Mouse (Mus musculus) lung, embryonic 14.5 days (tissue): ENCODE measurements at regions not wholly inside any gene's neighbourhood (a gene's known extent, or its start where the extent isn't known, plus 50 kb on each side); places are given as distances from the start of the nearest gene placed in this dataset.

Experiments used
- ATAC-seq: fragments of 200-750 bp; cut with Nextera tagmentation; 2 replicates; pipeline ENCODE4 v1.8.0; 2017; ENCODE audit warnings: mild to moderate bottlenecking, moderate TSS enrichment, moderate library complexity; ENCODE audit not compliant: insufficient read depth
- DNase-seq: peaks from one replicate; pipeline ENCODE4 v3.0.0-alpha.2; 2015
- H3K27ac ChIP-seq: fragments of 300-500 bp; sonication (generic); 2 replicates; pipeline ENCODE4 v1.5.1; 2014; ENCODE audit warnings: low read depth, mild to moderate bottlenecking, moderate library complexity
- H3K27me3 ChIP-seq: fragments of 300-500 bp; sonication (generic); 2 replicates; pipeline ENCODE4 v1.6.1; 2014; ENCODE audit warnings: low read length, control low read depth; ENCODE audit not compliant: insufficient read depth
- H3K36me3 ChIP-seq: fragments of 300-500 bp; sonication (generic); 2 replicates; pipeline ENCODE4 v1.6.1; 2014; ENCODE audit warnings: control low read depth; ENCODE audit not compliant: insufficient read depth
- H3K4me1 ChIP-seq: fragments of 300-500 bp; sonication (generic); 2 replicates; pipeline ENCODE4 v1.6.1; 2014; ENCODE audit warnings: antibody characterized with exemption, control low read depth; ENCODE audit not compliant: insufficient read depth
- H3K4me2 ChIP-seq: fragments of 300-500 bp; sonication (generic); 2 replicates; pipeline ENCODE4 v1.6.1; 2014; ENCODE audit warnings: mild to moderate bottlenecking
- H3K4me3 ChIP-seq: fragments of 300-500 bp; sonication (generic); 2 replicates; pipeline ENCODE4 v1.5.1; 2014; ENCODE audit warnings: low read depth, low read length
- H3K9ac ChIP-seq: fragments of 300-500 bp; sonication (generic); 2 replicates; pipeline ENCODE4 v1.6.1; 2014
- H3K9me3 ChIP-seq: fragments of 300-500 bp; sonication (generic); 2 replicates; pipeline ENCODE4 v1.6.1; 2016; ENCODE audit warnings: low read depth, low read length, control low read depth
- CTCF ChIP-seq: IDR thresholded peaks from 2 replicates; pipeline ENCODE4 v1.5.1; 2016; ENCODE audit warnings: antibody characterized with exemption, low read depth
- WGBS: fragments of 180-500 bp; shearing (Covaris S2); extraction: QIAGEN DNeasy Blood & Tissue Kit; methylation state at CpG from one replicate; pipeline ENCODE4 v1.1.7; 2014; 5-methylcytosine and 5-hydroxymethylcytosine counted together

DNA sequence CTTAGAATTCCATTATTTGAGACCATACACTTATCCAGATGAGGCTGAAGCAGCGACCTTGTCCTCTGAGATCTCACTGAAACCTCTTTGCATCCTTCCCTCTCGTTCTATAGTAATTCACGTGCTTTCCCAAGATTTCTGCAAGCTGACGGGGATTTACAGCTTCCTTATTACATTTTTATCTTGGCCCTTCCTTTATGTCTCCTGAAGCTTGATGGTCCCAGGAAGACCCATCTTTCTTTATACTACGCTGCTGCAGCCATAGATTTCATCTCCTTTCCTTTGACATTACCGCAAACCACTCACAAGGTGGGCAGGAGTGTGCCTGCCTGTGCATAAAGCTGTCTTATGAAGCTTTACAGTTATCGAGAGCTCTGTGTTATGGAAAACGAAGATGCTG lies 63.3 kb upstream of the Rbms3 start:
- Histone ChIP-seq H3K27ac (no peak overlapping the region), H3K27me3 (no peaks in the 10 kb centered on the region), H3K4me2 (no peak overlapping the region), H3K4me3 (no peak overlapping the region), H3K4me1 (no peaks in the 10 kb centered on the region), H3K9ac (no peak overlapping the region), H3K36me3 (no peaks in the 10 kb centered on the region), H3K9me3 (no peaks in the 10 kb centered on the region)
- WGBS, result 88% methylated on average over 8 of the region's 8 CpGs
- DNase-seq (no peak), ATAC-seq (no peak)
- no peak for TF ChIP-seq CTCF

DNA sequence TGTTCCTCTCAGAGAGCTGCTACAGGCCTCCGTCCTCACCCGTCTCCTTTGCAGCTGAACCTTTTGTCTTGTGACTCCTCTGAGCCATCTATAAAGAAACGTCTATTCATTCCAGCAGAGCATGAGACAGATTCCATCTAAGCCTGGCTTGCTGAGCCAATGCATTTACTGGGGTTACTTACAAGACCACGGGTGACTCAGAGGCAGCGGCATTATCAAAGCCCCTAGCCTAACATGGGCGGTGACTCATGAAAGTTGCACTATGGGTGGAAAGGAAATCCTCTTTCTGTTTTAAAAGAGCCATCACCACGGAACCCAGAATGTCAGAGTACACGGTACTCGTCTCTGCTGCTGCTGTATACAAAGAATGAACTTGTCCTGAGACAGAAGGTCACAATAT lies 62.8 kb upstream of the Rbms3 start:
- ATAC-seq (no peak), DNase-seq (no peak)
- 73% methylated on average over 9 of the region's 9 CpGs for WGBS
- Histone ChIP-seq H3K9ac (no peak overlapping the region), H3K4me1 (no peaks in the 10 kb centered on the region), H3K4me2 (no peak overlapping the region), H3K36me3 (no peaks in the 10 kb centered on the region), H3K27ac (no peak overlapping the region), H3K9me3 (no peaks in the 10 kb centered on the region), H3K27me3 (no peaks in the 10 kb centered on the region), H3K4me3 (no peak overlapping the region)
- no peak for TF ChIP-seq CTCF

DNA sequence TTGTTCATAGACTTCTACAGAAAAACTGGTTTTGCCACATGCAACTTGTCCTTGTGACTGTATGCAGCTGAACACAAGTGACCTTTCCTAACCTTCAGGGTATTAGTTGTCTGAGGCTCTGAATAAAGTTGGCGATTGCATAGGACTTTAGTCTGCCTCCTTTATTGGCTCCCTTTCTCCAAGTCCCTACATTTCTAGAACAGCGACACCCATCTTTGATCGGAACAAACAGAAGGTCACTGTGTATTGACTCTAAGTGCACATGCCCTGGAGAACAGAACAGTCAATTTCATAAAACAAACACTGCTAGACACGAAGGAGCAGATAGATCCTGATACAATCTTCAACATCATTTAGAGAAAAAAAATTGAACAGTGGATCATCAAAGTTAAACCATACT lies 60.2 kb upstream of the Rbms3 start:
- no peaks in the 10 kb centered on the region for H3K4me1 ChIP-seq
- H3K4me3 ChIP-seq, result no peak overlapping the region
- no peaks in the 10 kb centered on the region for H3K9me3 ChIP-seq
- ATAC-seq, result no peak
- H3K27me3 ChIP-seq, result no peaks in the 10 kb centered on the region
- H3K9ac ChIP-seq, result no peak overlapping the region
- no peaks in the 10 kb centered on the region for H3K36me3 ChIP-seq
- no peak for TF ChIP-seq CTCF
- WGBS, result 63% methylated on average over 4 of the region's 4 CpGs
- H3K4me2 ChIP-seq, result no peak overlapping the region
- H3K27ac ChIP-seq, result no peak overlapping the region
- DNase-seq, result no peak
